ENCODE assay signal across 22 mouse cellular contexts in the genomic region with DNA sequence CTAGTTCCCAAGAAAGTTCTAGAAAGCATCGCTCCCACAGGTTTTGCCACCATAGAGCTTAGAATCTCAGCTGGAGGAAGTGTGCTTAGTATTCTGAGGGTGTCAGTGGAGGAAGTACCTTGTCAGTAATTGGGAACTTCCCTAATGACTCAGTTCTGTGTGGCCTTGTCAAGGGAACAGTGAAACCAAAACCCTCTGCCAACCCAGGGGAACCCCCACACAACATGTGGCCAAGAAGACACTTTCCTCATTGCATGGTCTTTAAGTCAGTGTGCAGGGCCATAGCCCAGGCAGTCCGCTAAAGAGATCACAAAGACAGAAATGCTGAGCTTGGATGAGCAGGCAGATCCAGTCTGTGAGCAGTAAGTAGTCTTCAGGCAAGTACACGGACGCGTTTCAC. TPM values are rescaled to one million over a fixed set of nuclear protein-coding genes. Genes with fewer than 3 reads are reported as not detected.
A peak's percentile ranks its signal among the peaks of the same experiment; 100 is the strongest.
DNase-seq lines count a peak whose midpoint lies in the region; ATAC-seq and TF ChIP-seq lines count a peak whose summit lies in the region.
"Had no signal": no experiment of that assay in that cellular context is flagged by ENCODE, and none has a peak within 500 bp of the region (broad histone marks: within the 10 kb centered on the region; RNA-seq: fewer than 3 reads in every experiment).

No protein-coding gene starts in this region.

- H3K27me3 ChIP-seq in CH12.LX (replicated peaks) = no peaks in the 10 kb centered on the region
- H3K27me3 ChIP-seq in liver, embryonic 11.5 days (replicated peaks; ENCODE audit: control insufficient read depth, insufficient read depth, low read length) = no peaks in the 10 kb centered on the region
- H3K27me3 ChIP-seq in midbrain, embryonic 16.5 days (ENCODE audit: control insufficient read depth, insufficient read depth, low read depth, low read length) = no peaks in the 10 kb centered on the region
- H3K27me3 ChIP-seq: forebrain, embryonic 12.5 days; lung, embryonic 15.5 days; midbrain, embryonic 13.5 days had no signal

- dilution Hi-C loops in CH12.LX (cut with MboI; ENCODE audit: extremely low pct_ligation_motif_present, extremely low pct_unique_long_range_greater_than_20kb, low sequenced_read_pairs) = no loop called here

- TF ChIP-seq POLR2A in CH12.LX (IDR thresholded peaks at IDR 0.05; ENCODE audit: low read depth, low read length) = peak; percentile 74

- ATAC-seq in liver, embryonic 11.5 days (replicated peaks; ENCODE audit: low FRiP score) = 0 out of 2 replicates have a peak, but pooled peaks have one; percentile 15
- ATAC-seq in midbrain, embryonic 16.5 days = no peak
- ATAC-seq: midbrain, embryonic 13.5 days had no signal

- peak; percentile 99 for TF ChIP-seq EP300 in CH12.LX (IDR thresholded peaks at IDR 0.05; ENCODE audit: low read length)

- peak overlapping the region; percentile 90 for H3K4me2 ChIP-seq in CH12.LX (ENCODE audit: insufficient read depth, low read depth, poor library complexity, severe bottlenecking)
- no peak overlapping the region for H3K4me2 ChIP-seq in liver, embryonic 11.5 days
- no peak overlapping the region for H3K4me2 ChIP-seq in midbrain, embryonic 16.5 days (ENCODE audit: low read length)
- H3K4me2 ChIP-seq: forebrain, embryonic 12.5 days; hindbrain, embryonic 14.5 days; lung, embryonic 15.5 days; midbrain, embryonic 13.5 days had no signal

- H3K4me3 ChIP-seq in CH12.LX (replicated peaks in 1 of 3; ENCODE audit: low read depth in 2 of 3, low read length in 2 of 3, poor library complexity in 1 of 3) = peak overlapping the region; percentile 26 to 54 (median 36)
- no peak overlapping the region for H3K4me3 ChIP-seq in liver, embryonic 11.5 days (ENCODE audit: low read depth, low read length)
- no peak overlapping the region for H3K4me3 ChIP-seq in midbrain, embryonic 16.5 days (ENCODE audit: low read depth, low read length)
- H3K4me3 ChIP-seq: forebrain, embryonic 12.5 days; lung, embryonic 15.5 days; midbrain, embryonic 13.5 days had no signal

- peak overlapping the region; percentile 76 for H3K9ac ChIP-seq in CH12.LX (ENCODE audit: insufficient read depth, low read depth)
- H3K9ac ChIP-seq in liver, embryonic 11.5 days (ENCODE audit: low read depth, low read length) = no peak overlapping the region
- H3K9ac ChIP-seq in midbrain, embryonic 16.5 days (ENCODE audit: low read depth, low read length) = no peak overlapping the region
- H3K9ac ChIP-seq: forebrain, embryonic 12.5 days; hindbrain, embryonic 14.5 days; lung, embryonic 15.5 days; midbrain, embryonic 13.5 days had no signal

- no peak for TF ChIP-seq CTCF in CH12.LX (conservative IDR thresholded peaks at IDR 0.05 in 1 of 2, IDR thresholded peaks at IDR 0.05 in 1 of 2; ENCODE audit: low read depth in 2 of 2, low read length in 2 of 2)

- H3K36me3 ChIP-seq in CH12.LX (replicated peaks in 1 of 2; ENCODE audit: control insufficient read depth in 1 of 2, insufficient read depth in 1 of 2, low read length in 1 of 2) = peaks cover 0 to 2% of the 10 kb centered on the region in 2 experiments
- H3K36me3 ChIP-seq in liver, embryonic 11.5 days (ENCODE audit: control insufficient read depth, insufficient read depth, low read length) = no peaks in the 10 kb centered on the region
- H3K36me3 ChIP-seq in midbrain, embryonic 16.5 days (ENCODE audit: control insufficient read depth, insufficient read depth, low read length) = no peaks in the 10 kb centered on the region
- H3K36me3 ChIP-seq: forebrain, embryonic 12.5 days; lung, embryonic 15.5 days; midbrain, embryonic 13.5 days had no signal

- TF ChIP-seq RAD21 in CH12.LX (IDR thresholded peaks at IDR 0.05; ENCODE audit: low read depth, low read length) = no peak; the same call in 1 of the 2 replicates

- 71% methylated on average over 5 of the region's 5 CpGs for WGBS in liver, embryonic 11.5 days
- 91% methylated on average over 5 of the region's 5 CpGs for WGBS in midbrain, embryonic 16.5 days

- in situ Hi-C loops in CH12.LX (cut with MboI; ENCODE audit: low pct_ligation_motif_present, low pct_unique_long_range_greater_than_20kb, low sequenced_read_pairs) = loop anchor here (25.0 kb wide), 1 partner anchor 781 kb away; a partner anchor contains a TSS

- peaks cover 17 to 70% of the 10 kb centered on the region in 2 experiments for H3K4me1 ChIP-seq in CH12.LX (ENCODE audit: control insufficient read depth in 1 of 2, insufficient read depth in 2 of 2)
- no peaks in the 10 kb centered on the region for H3K4me1 ChIP-seq in liver, embryonic 11.5 days (replicated peaks; ENCODE audit: control insufficient read depth, insufficient read depth, low read length)
- H3K4me1 ChIP-seq in midbrain, embryonic 16.5 days (ENCODE audit: control insufficient read depth, insufficient read depth, low read length) = no peaks in the 10 kb centered on the region
- H3K4me1 ChIP-seq: forebrain, embryonic 12.5 days; midbrain, embryonic 13.5 days had no signal

- H3K9me3 ChIP-seq in CH12.LX (replicated peaks; ENCODE audit: low read length) = no peaks in the 10 kb centered on the region
- no peaks in the 10 kb centered on the region for H3K9me3 ChIP-seq in liver, embryonic 11.5 days (ENCODE audit: control insufficient read depth, low read length)
- no peaks in the 10 kb centered on the region for H3K9me3 ChIP-seq in midbrain, embryonic 16.5 days (replicated peaks; ENCODE audit: control insufficient read depth, low read length, poor library complexity, severe bottlenecking)
- H3K9me3 ChIP-seq: forebrain, embryonic 12.5 days; lung, embryonic 15.5 days; midbrain, embryonic 13.5 days had no signal

- DNase-seq in heart, adult 11 months = peak; percentile 87
- no peak for DNase-seq in heart, postnatal 4 days
- peak; percentile 95 for DNase-seq in CH12.LX (ENCODE audit: extremely low read depth)
- no peak for DNase-seq in liver, embryonic 11.5 days (ENCODE audit: low spot score)
- peak; percentile 15 for DNase-seq in naive thymus-derived CD4-positive, alpha-beta T cell, adult 2 months (ENCODE audit: low read depth)
- no peak for DNase-seq in gastrocnemius, postnatal 4 days (ENCODE audit: low spot score in 2 of 2)
- DNase-seq in kidney, postnatal 25 days = no peak
- DNase-seq: cerebellum, postnatal 36 days; gastrocnemius, postnatal 10 days; layer of hippocampus, adult 9-11 months; left cerebral cortex, postnatal 4 days had no signal

- H3K79me2 ChIP-seq in CH12.LX (replicated peaks; ENCODE audit: control insufficient read depth, extremely low read depth, insufficient read depth, poor library complexity, severe bottlenecking) = no peaks in the 10 kb centered on the region

- H3K27ac ChIP-seq in CH12.LX (ENCODE audit: insufficient read depth, low read depth) = peak overlapping the region; percentile 99
- H3K27ac ChIP-seq in liver, embryonic 11.5 days (ENCODE audit: low read depth, low read length) = no peak overlapping the region
- H3K27ac ChIP-seq in midbrain, embryonic 16.5 days (ENCODE audit: low read length) = no peak overlapping the region
- H3K27ac ChIP-seq: forebrain, embryonic 12.5 days; hindbrain, embryonic 14.5 days; kidney, postnatal 0 days; lung, embryonic 15.5 days; midbrain, embryonic 13.5 days; stomach, postnatal 0 days had no signal

TF ChIP-seq in CH12.LX, 34 proteins besides CTCF, POLR2A, EP300 and RAD21 (continues in another document):
- TF ChIP-seq CHD2 (IDR thresholded peaks at IDR 0.05; ENCODE audit: low read length) (peak; percentile 75), MEF2A (IDR thresholded peaks at IDR 0.05; ENCODE audit: borderline replicate concordance, low read depth, low read length) (peak; percentile 92), MAFK (IDR thresholded peaks at IDR 0.05; ENCODE audit: insufficient replicate concordance, low read length) (peak; percentile 84), MYC (IDR thresholded peaks at IDR 0.05; ENCODE audit: low read depth, low read length) (peak; percentile 99), ZC3H11A (IDR thresholded peaks at IDR 0.05; ENCODE audit: low read depth, low read length) (no peak), ZNF384 (IDR thresholded peaks at IDR 0.05; ENCODE audit: low read depth, low read length) (no peak; the same call in 1 of the 2 replicates), PAX5 (IDR thresholded peaks at IDR 0.05; ENCODE audit: low read length) (no peak), SIN3A (IDR thresholded peaks at IDR 0.05; ENCODE audit: low read length) (peak; percentile 96), RCOR1 (conservative IDR thresholded peaks at IDR 0.05; ENCODE audit: low read depth, low read length) (peak; percentile 90), UBTF (IDR thresholded peaks at IDR 0.05; ENCODE audit: low read depth, low read length) (no peak), GABPA (IDR thresholded peaks at IDR 0.05; ENCODE audit: insufficient replicate concordance, low read depth, low read length) (no peak), NRF1 (IDR thresholded peaks at IDR 0.05; ENCODE audit: low read depth, low read length) (no peak), NELFE (IDR thresholded peaks at IDR 0.05; ENCODE audit: low read depth, low read length) (0 out of 2 replicates have a peak, but pooled peaks have one; percentile 7), USF1 (IDR thresholded peaks at IDR 0.05; ENCODE audit: low read depth, low read length) (peak; percentile 19; the same call in 1 of the 2 replicates), POLR2AphosphoS2 (IDR thresholded peaks at IDR 0.05; ENCODE audit: low read depth, low read length) (no peak; the same call in 1 of the 2 replicates), ZMIZ1 (IDR thresholded peaks at IDR 0.05; ENCODE audit: low read depth, low read length) (peak; percentile 43; the same call in 1 of the 2 replicates), MAX (IDR thresholded peaks at IDR 0.05; ENCODE audit: low read length) (peak; percentile 98), ETS1 (conservative IDR thresholded peaks at IDR 0.05; ENCODE audit: low read depth, low read length) (peak; percentile 100), SMC3 (IDR thresholded peaks at IDR 0.05; ENCODE audit: low read depth, low read length) (peak; percentile 12; the same call in 1 of the 2 replicates)

RNA-seq across cellular contexts. Expression of a gene that starts 13.1 kb away (rescaled TPM):
- total RNA-seq in heart, postnatal 4 days (2021) = not detected
- total RNA-seq in CH12.LX (2012; rRNA removed) (1.4 and 1.6 TPM in 2 replicates), CH12.LX (2014; rRNA removed) (0.30 and 0.94 TPM in 2 replicates)
- polyA plus RNA-seq in CH12.LX (2012; ENCODE audit: insufficient read length, low read depth) = 1.9 and 2.4 TPM in 2 replicates
- not detected in 2 replicates for polyA plus RNA-seq in liver, embryonic 11.5 days (2014; fragmentation: Nextera tagmentation; extraction: Ambion mirVana)
- total RNA-seq in gastrocnemius, postnatal 4 days (2021) = not detected
- polyA plus RNA-seq in midbrain, embryonic 16.5 days (2015; fragmentation: Nextera tagmentation; extraction: Ambion mirVana) = not detected in 2 replicates
- total RNA-seq: adrenal gland, adult 18-20 months; gastrocnemius, postnatal 10 days had no signal
- polyA plus RNA-seq: C2C12; embryonic facial prominence, embryonic 14.5 days; forebrain, embryonic 12.5 days; heart, embryonic 14.5 days; hindbrain, embryonic 14.5 days; kidney, postnatal 0 days; lung, embryonic 15.5 days; stomach, postnatal 0 days had no signal

RNA-seq across cellular contexts. Expression of a gene that starts 20.8 kb away (rescaled TPM):
- total RNA-seq in heart, postnatal 4 days (2021) = 1 to 10 TPM; 6.3 to 6.5 TPM
- 12.6 and 15.2 TPM in 2 replicates for total RNA-seq in CH12.LX (2012; rRNA removed)
- total RNA-seq in CH12.LX (2014; rRNA removed) = 6.5 and 7.2 TPM in 2 replicates
- 14.7 and 17.1 TPM in 2 replicates for polyA plus RNA-seq in CH12.LX (2012; ENCODE audit: insufficient read length, low read depth)
- 9.6 and 10.1 TPM in 2 replicates for polyA plus RNA-seq in liver, embryonic 11.5 days (2014; fragmentation: Nextera tagmentation; extraction: Ambion mirVana)
- 1 to 10 TPM; 5.9 to 6.6 TPM for total RNA-seq in gastrocnemius, postnatal 4 days (2021)
- polyA plus RNA-seq in midbrain, embryonic 16.5 days (2015; fragmentation: Nextera tagmentation; extraction: Ambion mirVana) = 12.5 and 13.0 TPM in 2 replicates

Comparison
In these comparisons a context has a peak if more than half of its experiments do, and no peak if none do; other contexts are left out.
1. DNase-seq: peak in heart, adult 11 months (single experiment), CH12.LX (single experiment) and naive thymus-derived CD4-positive, alpha-beta T cell, adult 2 months (single experiment); none in heart, postnatal 4 days (single experiment), liver, embryonic 11.5 days (single experiment), gastrocnemius, postnatal 4 days (0 of 2) and kidney, postnatal 25 days (0 of 2).
2. H3K4me3 ChIP-seq: peak in CH12.LX (3 of 3); none in liver, embryonic 11.5 days (single experiment) and midbrain, embryonic 16.5 days (single experiment).